11 mouse cellular contexts compared by ENCODE assay signal in genomic region chr9:103363088-103363487, GRCm38 (mm10). TPM values are rescaled to one million over a fixed set of nuclear protein-coding genes. Genes with fewer than 3 reads are reported as not detected.
A peak's percentile ranks its signal among the peaks of the same experiment; 100 is the strongest.
DNase-seq lines count a peak whose midpoint lies in the region; ATAC-seq and TF ChIP-seq lines count a peak whose summit lies in the region.
"Had no signal": no experiment of that assay in that cellular context is flagged by ENCODE, and none has a peak within 500 bp of the region (broad histone marks: within the 10 kb centered on the region; RNA-seq: fewer than 3 reads in every experiment).

No protein-coding gene starts in this region.

- no peak for TF ChIP-seq POLR2A in testis, adult 2 months (IDR thresholded peaks at IDR 0.05; ENCODE audit: control insufficient read depth, low read depth, low read length)

- H3K4me2 ChIP-seq in liver, embryonic 12.5 days = peak overlapping the region; percentile 95

- peak overlapping the region; percentile 98 for H3K9ac ChIP-seq in liver, embryonic 12.5 days

- H3K9me3 ChIP-seq in liver, embryonic 12.5 days (replicated peaks) = no peaks in the 10 kb centered on the region

- peaks cover 3% of the 10 kb centered on the region; the same call in 1 of the 2 replicates for H3K36me3 ChIP-seq in testis, adult 2 months (ENCODE audit: control insufficient read depth, insufficient read depth, low read length)
- H3K36me3 ChIP-seq in liver, embryonic 12.5 days = peaks cover 50% of the 10 kb centered on the region

- TF ChIP-seq CTCF in gastrocnemius, adult 2 months (IDR thresholded peaks at IDR 0.05) = no peak
- TF ChIP-seq CTCF in testis, adult 2 months (IDR thresholded peaks at IDR 0.05; ENCODE audit: control insufficient read depth, insufficient read depth, insufficient replicate concordance, low read depth, low read length) = no peak

- H3K4me3 ChIP-seq in gastrocnemius, adult 2 months = peak overlapping the region; percentile 95
- H3K4me3 ChIP-seq in testis, adult 2 months (ENCODE audit: control insufficient read depth, low read depth, low read length) = peak overlapping the region; percentile 53
- H3K4me3 ChIP-seq in liver, embryonic 12.5 days = peak overlapping the region; percentile 90

- ATAC-seq in liver, embryonic 12.5 days = no peak
- no peak for ATAC-seq in inflammation-experienced regulatory T-cells, adult 6 months

- H3K27ac ChIP-seq in gastrocnemius, adult 2 months = no peak overlapping the region
- H3K27ac ChIP-seq in testis, adult 2 months (ENCODE audit: control insufficient read depth, insufficient read depth, low read depth, low read length) = no peak overlapping the region
- no peak overlapping the region for H3K27ac ChIP-seq in liver, embryonic 12.5 days

- H3K27me3 ChIP-seq in testis, adult 2 months (ENCODE audit: control insufficient read depth, insufficient read depth, low read length) = no peaks in the 10 kb centered on the region
- H3K27me3 ChIP-seq in liver, embryonic 12.5 days (replicated peaks) = no peaks in the 10 kb centered on the region

- 50% methylated on average over 6 of the region's 6 CpGs for WGBS in liver, embryonic 12.5 days (ENCODE audit: insufficient replicate concordance)

- intact Hi-C loops in gastrocnemius, adult 2 months (cut with DNase I) = loop anchor here (10.0 kb wide), 1 partner anchor 642 kb away; the partner anchor contains the start of gene Nphp3

- DNase-seq in gastrocnemius, adult 2 months = no peak
- DNase-seq in gastrocnemius, postnatal 25 days = no peak
- no peak for DNase-seq in testis, postnatal 14 days (ENCODE audit: low spot score)
- DNase-seq in testis, postnatal 10 days (ENCODE audit: low spot score) = peak; percentile 23
- no peak for DNase-seq in right cerebral cortex, postnatal 4 days
- DNase-seq: adrenal gland, postnatal 10 days; left cerebral cortex, postnatal 4 days; spleen, adult 18-20 months had no signal

- peaks cover 4% of the 10 kb centered on the region for H3K4me1 ChIP-seq in testis, adult 2 months (ENCODE audit: control insufficient read depth, insufficient read depth, low read length)
- H3K4me1 ChIP-seq in liver, embryonic 12.5 days = peaks cover 64% of the 10 kb centered on the region

RNA-seq across cellular contexts. Expression of gene Cdv3, which starts 2.6 kb away (rescaled TPM):
- total RNA-seq in gastrocnemius, adult 2 months (2021) = 100 to 1,000 TPM; 186 to 246 TPM
- total RNA-seq in gastrocnemius, postnatal 25 days (2021) = 100 to 1,000 TPM; 144 to 162 TPM
- 229 and 317 TPM in 2 replicates for polyA plus RNA-seq in testis, adult 2 months (2012; rRNA removed)
- 71.7 and 76.4 TPM in 2 replicates for polyA plus RNA-seq in liver, embryonic 12.5 days (2016; fragmentation: Nextera tagmentation; extraction: Ambion mirVana)
- polyA plus RNA-seq in inflammation-experienced regulatory T-cells, adult 6 months (2017; shearing (Covaris generic)) = 100 to 1,000 TPM in 1 of 3 experiments, 10 to 100 TPM in 2; 70.3 to 256 (median 81.7) TPM

RNA-seq across cellular contexts. Expression of gene Topbp1, which starts 58.1 kb away (rescaled TPM):
- 1 to 10 TPM; 6.1 to 6.7 TPM for total RNA-seq in gastrocnemius, adult 2 months (2021)
- total RNA-seq in gastrocnemius, postnatal 25 days (2021) = 1 to 10 TPM; 5.3 to 8.3 TPM
- polyA plus RNA-seq in testis, adult 2 months (2012; rRNA removed) = 15.6 and 20.4 TPM in 2 replicates
- polyA plus RNA-seq in liver, embryonic 12.5 days (2016; fragmentation: Nextera tagmentation; extraction: Ambion mirVana) = 69.8 and 74.1 TPM in 2 replicates
- 10 to 100 TPM; 23.6 to 30.2 (median 29.7) TPM for polyA plus RNA-seq in inflammation-experienced regulatory T-cells, adult 6 months (2017; shearing (Covaris generic))

RNA-seq across cellular contexts. Expression of gene 1300017J02Rik, which starts 58.2 kb away (rescaled TPM):
- total RNA-seq in gastrocnemius, adult 2 months (2021) = not detected
- not detected for total RNA-seq in gastrocnemius, postnatal 25 days (2021)
- 19.8 and 20.3 TPM in 2 replicates for polyA plus RNA-seq in testis, adult 2 months (2012; rRNA removed)
- polyA plus RNA-seq in liver, embryonic 12.5 days (2016; fragmentation: Nextera tagmentation; extraction: Ambion mirVana) = 29.7 and 33.1 TPM in 2 replicates
- not detected for polyA plus RNA-seq in inflammation-experienced regulatory T-cells, adult 6 months (2017; shearing (Covaris generic))

Comparison
In these comparisons a context has a peak if more than half of its experiments do, and no peak if none do; other contexts are left out.
1. RNA of gene 1300017J02Rik, which starts 58.2 kb away (polyA plus RNA-seq): 29.7 to 33.1 TPM in liver, embryonic 12.5 days and 19.8 to 20.3 TPM in testis, adult 2 months; not detected in inflammation-experienced regulatory T-cells, adult 6 months; every median in the first group is over 10 times any median in the second.
2. Peak in every context shown above with its lines, with median percentiles within 50 percentile points of each other: H3K4me3 ChIP-seq.